Mouse (Mus musculus): ENCODE results near the gene Myom1.
A peak's percentile ranks its signal among the peaks of the same experiment; 100 is the strongest.

The Myom1 gene

GRCm38 (mm10) chr17:71014911-71015310, 12.5 kb downstream of the Myom1 start:
- DNase-seq (ENCODE audit: extremely low spot score, low read depth, low spot score): no peak

GRCm38 (mm10) chr17:71017457-71017998, 15.1 kb downstream of the Myom1 start:
- DNase-seq (ENCODE audit: extremely low spot score, low read depth, low spot score): no peak

- no peak for DNase-seq (ENCODE audit: extremely low spot score, low read depth, low spot score)
These were observed 15.7 kb downstream of the Myom1 start for GRCm38 (mm10) chr17:71018151-71018550.

- no peak for DNase-seq (ENCODE audit: extremely low spot score, low read depth, low spot score)
These were observed 16.3 kb downstream of the Myom1 start for GRCm38 (mm10) chr17:71018616-71019308.

- DNase-seq (ENCODE audit: extremely low spot score, low read depth, low spot score): no peak
These were observed 16.8 kb downstream of the Myom1 start for GRCm38 (mm10) chr17:71019309-71019655.

GRCm38 (mm10) chr17:71019860-71020259, 17.4 kb downstream of the Myom1 start:
- DNase-seq (ENCODE audit: extremely low spot score, low read depth, low spot score): no peak

- DNase-seq (ENCODE audit: extremely low spot score, low read depth, low spot score): no peak
These were observed 20.4 kb downstream of the Myom1 start for GRCm38 (mm10) chr17:71022841-71023240.

- no peak for DNase-seq (ENCODE audit: extremely low spot score, low read depth, low spot score)
These were observed 21.6 kb downstream of the Myom1 start for GRCm38 (mm10) chr17:71024071-71024470.

GRCm38 (mm10) chr17:71025922-71026321, 23.5 kb downstream of the Myom1 start:
- DNase-seq (ENCODE audit: extremely low spot score, low read depth, low spot score): no peak

- DNase-seq (ENCODE audit: extremely low spot score, low read depth, low spot score): no peak
These were observed 24.8 kb downstream of the Myom1 start for GRCm38 (mm10) chr17:71027186-71027585.

GRCm38 (mm10) chr17:71032719-71033118, 30.3 kb downstream of the Myom1 start:
- DNase-seq (ENCODE audit: extremely low spot score, low read depth, low spot score): no peak

GRCm38 (mm10) chr17:71034472-71034871, 32.0 kb downstream of the Myom1 start:
- DNase-seq (ENCODE audit: extremely low spot score, low read depth, low spot score): no peak

GRCm38 (mm10) chr17:71037188-71037587, 34.8 kb downstream of the Myom1 start:
- DNase-seq (ENCODE audit: extremely low spot score, low read depth, low spot score): no peak

- DNase-seq (ENCODE audit: extremely low spot score, low read depth, low spot score): no peak
These were observed 36.4 kb downstream of the Myom1 start for GRCm38 (mm10) chr17:71038812-71039211.

GRCm38 (mm10) chr17:71039851-71040581, 37.6 kb downstream of the Myom1 start:
- DNase-seq (ENCODE audit: extremely low spot score, low read depth, low spot score): peak; percentile 18

- no peak for DNase-seq (ENCODE audit: extremely low spot score, low read depth, low spot score)
These were observed 38.1 kb downstream of the Myom1 start for GRCm38 (mm10) chr17:71040582-71040880.

GRCm38 (mm10) chr17:71042645-71043044, 40.2 kb downstream of the Myom1 start:
- no peak for DNase-seq (ENCODE audit: extremely low spot score, low read depth, low spot score)

- no peak for DNase-seq (ENCODE audit: extremely low spot score, low read depth, low spot score)
These were observed 43.2 kb downstream of the Myom1 start for GRCm38 (mm10) chr17:71045591-71045990.

- no peak for DNase-seq (ENCODE audit: extremely low spot score, low read depth, low spot score)
These were observed 44.4 kb downstream of the Myom1 start for GRCm38 (mm10) chr17:71046856-71047255.

- DNase-seq (ENCODE audit: extremely low spot score, low read depth, low spot score): no peak
These were observed 46.9 kb downstream of the Myom1 start for GRCm38 (mm10) chr17:71049292-71049691.

GRCm38 (mm10) chr17:71053134-71053708, 50.8 kb downstream of the Myom1 start:
- no peak for DNase-seq (ENCODE audit: extremely low spot score, low read depth, low spot score)
